Mouse (Mus musculus): ENCODE measurements around the gene Wipf2. TPM values are rescaled to one million over a fixed set of nuclear protein-coding genes. Genes with fewer than 3 reads are reported as not detected.

Wipf2 gene
- polyA plus RNA-seq, 1 experiment: 9.9 TPM

GRCm38 (mm10) chr11:98854116-98854515 is 9.3 kb upstream of the Wipf2 start:
- H3K36me3 ChIP-seq (ENCODE audit: control insufficient read depth, insufficient read depth, low read length): no peaks in the 10 kb centered on the region
- H3K4me3 ChIP-seq (ENCODE audit: insufficient read depth, low read depth, low read length): no peak overlapping the region
- DNase-seq: peak; percentile 45
- H3K27ac ChIP-seq (ENCODE audit: insufficient read depth, low read depth, low read length): no peak overlapping the region
- H3K4me1 ChIP-seq (ENCODE audit: control insufficient read depth, insufficient read depth, low read length): no peaks in the 10 kb centered on the region
- H3K27me3 ChIP-seq (replicated peaks; ENCODE audit: control insufficient read depth, insufficient read depth, low read length): no peaks in the 10 kb centered on the region
- TF ChIP-seq CTCF (conservative IDR thresholded peaks at IDR 0.05; ENCODE audit: insufficient read depth, insufficient read length, low read depth, low read length) (no peak), POLR2A (IDR thresholded peaks at IDR 0.05; ENCODE audit: low read depth, low read length) (no peak)
- 93% methylated on average over 8 of the region's 8 CpGs for WGBS

- no peak overlapping the region for H3K4me3 ChIP-seq (ENCODE audit: insufficient read depth, low read depth, low read length)
- no peaks in the 10 kb centered on the region for H3K27me3 ChIP-seq (replicated peaks; ENCODE audit: control insufficient read depth, insufficient read depth, low read length)
- DNase-seq: no peak
- no peaks in the 10 kb centered on the region for H3K4me1 ChIP-seq (ENCODE audit: control insufficient read depth, insufficient read depth, low read length)
- WGBS: 92% methylated on average over 2 of the region's 2 CpGs
- TF ChIP-seq POLR2A (IDR thresholded peaks at IDR 0.05; ENCODE audit: low read depth, low read length): no peak
- TF ChIP-seq CTCF (conservative IDR thresholded peaks at IDR 0.05; ENCODE audit: insufficient read depth, insufficient read length, low read depth, low read length): no peak
- no peak overlapping the region for H3K27ac ChIP-seq (ENCODE audit: insufficient read depth, low read depth, low read length)
- H3K36me3 ChIP-seq (ENCODE audit: control insufficient read depth, insufficient read depth, low read length): no peaks in the 10 kb centered on the region
Measured at GRCm38 (mm10) chr11:98854659-98855058, 8.8 kb upstream of the Wipf2 start.

GRCm38 (mm10) chr11:98858759-98859731 is 4.4 kb upstream of the Wipf2 start:
- 31% methylated on average over 14 of the region's 14 CpGs for WGBS
- TF ChIP-seq POLR2A (IDR thresholded peaks at IDR 0.05; ENCODE audit: low read depth, low read length): no peak
- peak; percentile 79 for TF ChIP-seq CTCF (conservative IDR thresholded peaks at IDR 0.05; ENCODE audit: insufficient read depth, insufficient read length, low read depth, low read length)
- peak; percentile 91 for DNase-seq
- Histone ChIP-seq H3K4me3 (ENCODE audit: insufficient read depth, low read depth, low read length) (no peak overlapping the region), H3K4me1 (ENCODE audit: control insufficient read depth, insufficient read depth, low read length) (no peaks in the 10 kb centered on the region; the same call in 1 of the 2 replicates), H3K27me3 (replicated peaks; ENCODE audit: control insufficient read depth, insufficient read depth, low read length) (no peaks in the 10 kb centered on the region), H3K36me3 (ENCODE audit: control insufficient read depth, insufficient read depth, low read length) (no peaks in the 10 kb centered on the region), H3K27ac (ENCODE audit: insufficient read depth, low read depth, low read length) (no peak overlapping the region)

GRCm38 (mm10) chr11:98863751-98864429 is 452 bp downstream of the Wipf2 start:
- Histone ChIP-seq H3K4me1 (ENCODE audit: control insufficient read depth, insufficient read depth, low read length) (no peaks in the 10 kb centered on the region; the same call in 1 of the 2 replicates), H3K27me3 (replicated peaks; ENCODE audit: control insufficient read depth, insufficient read depth, low read length) (no peaks in the 10 kb centered on the region), H3K4me3 (ENCODE audit: insufficient read depth, low read depth, low read length) (peak overlapping the region; percentile 65), H3K27ac (ENCODE audit: insufficient read depth, low read depth, low read length) (peak overlapping the region; percentile 79), H3K36me3 (ENCODE audit: control insufficient read depth, insufficient read depth, low read length) (no peaks in the 10 kb centered on the region; the same call in 1 of the 2 replicates)
- TF ChIP-seq POLR2A (IDR thresholded peaks at IDR 0.05; ENCODE audit: low read depth, low read length) (no peak), CTCF (conservative IDR thresholded peaks at IDR 0.05; ENCODE audit: insufficient read depth, insufficient read length, low read depth, low read length) (no peak)
- 2% methylated on average over 32 of the region's 39 CpGs for WGBS
- DNase-seq: no peak

- Histone ChIP-seq H3K4me1 (ENCODE audit: control insufficient read depth, insufficient read depth, low read length) (no peaks in the 10 kb centered on the region; the same call in 1 of the 2 replicates), H3K27me3 (replicated peaks; ENCODE audit: control insufficient read depth, insufficient read depth, low read length) (no peaks in the 10 kb centered on the region), H3K36me3 (ENCODE audit: control insufficient read depth, insufficient read depth, low read length) (no peaks in the 10 kb centered on the region; the same call in 1 of the 2 replicates), H3K27ac (ENCODE audit: insufficient read depth, low read depth, low read length) (no peak overlapping the region), H3K4me3 (ENCODE audit: insufficient read depth, low read depth, low read length) (no peak overlapping the region)
- 90% methylated on average over 12 of the region's 12 CpGs for WGBS
- TF ChIP-seq CTCF (conservative IDR thresholded peaks at IDR 0.05; ENCODE audit: insufficient read depth, insufficient read length, low read depth, low read length) (no peak), POLR2A (IDR thresholded peaks at IDR 0.05; ENCODE audit: low read depth, low read length) (no peak)
- DNase-seq: no peak
Measured at GRCm38 (mm10) chr11:98867293-98867692, 3.9 kb downstream of the Wipf2 start.

- TF ChIP-seq POLR2A (IDR thresholded peaks at IDR 0.05; ENCODE audit: low read depth, low read length) (no peak), CTCF (conservative IDR thresholded peaks at IDR 0.05; ENCODE audit: insufficient read depth, insufficient read length, low read depth, low read length) (no peak)
- no peak for DNase-seq
- Histone ChIP-seq H3K4me3 (ENCODE audit: insufficient read depth, low read depth, low read length) (no peak overlapping the region), H3K4me1 (ENCODE audit: control insufficient read depth, insufficient read depth, low read length) (no peaks in the 10 kb centered on the region; the same call in 1 of the 2 replicates), H3K36me3 (ENCODE audit: control insufficient read depth, insufficient read depth, low read length) (no peaks in the 10 kb centered on the region; the same call in 1 of the 2 replicates), H3K27me3 (replicated peaks; ENCODE audit: control insufficient read depth, insufficient read depth, low read length) (no peaks in the 10 kb centered on the region), H3K27ac (ENCODE audit: insufficient read depth, low read depth, low read length) (no peak overlapping the region)
- WGBS: 75% methylated on average over 8 of the region's 8 CpGs
Measured at GRCm38 (mm10) chr11:98869906-98870305, 6.5 kb downstream of the Wipf2 start.
